Mouse (Mus musculus): Measurements from ENCODE around the gene Palm3. TPM values are rescaled to one million over a fixed set of nuclear protein-coding genes. Genes with fewer than 3 reads are reported as not detected.

Gene Palm3
- polyA plus RNA-seq, 2 experiments: 0.19 TPM; not detected in 1

DNA sequence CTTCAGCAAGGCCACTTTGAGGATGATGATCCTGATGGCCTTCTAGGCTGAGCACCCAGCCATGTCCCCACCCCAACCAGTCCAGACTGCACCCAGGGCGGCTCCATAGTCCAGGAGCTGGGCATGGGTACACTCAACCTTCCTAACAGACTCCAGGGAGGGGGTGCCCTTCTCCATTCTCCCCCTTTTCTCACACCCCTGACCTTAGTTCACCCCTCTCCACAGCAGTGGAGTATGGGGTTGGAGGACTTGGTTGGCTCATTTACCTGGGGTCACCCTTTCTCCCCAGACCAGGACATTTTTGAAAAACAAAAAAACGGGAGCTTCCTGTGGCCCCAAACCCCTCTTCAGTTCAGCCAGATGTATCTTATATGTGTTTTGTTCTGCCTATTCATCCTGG, 21.4 kb upstream of the Palm3 start:
- no peaks in the 10 kb centered on the region for H3K9me3 ChIP-seq (ENCODE audit: control insufficient read depth, low read length)
- H3K9ac ChIP-seq (replicated peaks): peak overlapping the region; percentile 18; the same call in 1 of the 2 replicates
- DNase-seq (ENCODE audit: low read depth in 3 of 3, low spot score in 3 of 3): no peak
- TF ChIP-seq EP300 (IDR thresholded peaks at IDR 0.05; ENCODE audit: low read depth) (no peak), CTCF (IDR thresholded peaks at IDR 0.05; ENCODE audit: low read depth) (no peak)
- no peak overlapping the region for H3K27ac ChIP-seq
- 95% methylated on average over 2 of the region's 2 CpGs for WGBS (ENCODE audit: insufficient replicate concordance)
- H3K27me3 ChIP-seq (ENCODE audit: control insufficient read depth, insufficient read depth, low read length): no peaks in the 10 kb centered on the region
- no peak overlapping the region for H3K4me2 ChIP-seq (ENCODE audit: low read depth)
- H3K36me3 ChIP-seq (replicated peaks; ENCODE audit: control insufficient read depth, insufficient read depth, low read depth): peaks cover 25% of the 10 kb centered on the region
- H3K4me1 ChIP-seq (replicated peaks; ENCODE audit: control insufficient read depth in 2 of 2, insufficient read depth in 2 of 2, low read length in 1 of 2): peaks cover 7% of the 10 kb centered on the region in 2 experiments
- peak overlapping the region in 1 of 2 experiments; percentile 89; a peak in 1 of 4 replicates for H3K4me3 ChIP-seq (ENCODE audit: insufficient read depth in 1 of 2, low read depth in 2 of 2, low read length in 2 of 2)
- ATAC-seq (ENCODE audit: insufficient read depth): no peak

- WGBS (ENCODE audit: insufficient replicate concordance): 85% methylated on average over 60 of the region's 61 CpGs
- Histone ChIP-seq H3K4me3 (ENCODE audit: insufficient read depth in 1 of 2, low read depth in 2 of 2, low read length in 2 of 2) (no peak within 1 kb of the TSS), H3K4me1 (replicated peaks; ENCODE audit: control insufficient read depth in 2 of 2, insufficient read depth in 2 of 2, low read length in 1 of 2) (peaks cover 10 to 11% of the 10 kb centered on the region in 2 experiments), H3K4me2 (ENCODE audit: low read depth) (no peak within 1 kb of the TSS), H3K9me3 (ENCODE audit: control insufficient read depth, low read length) (no peaks in the 10 kb centered on the region), H3K36me3 (replicated peaks; ENCODE audit: control insufficient read depth, insufficient read depth, low read depth) (peaks cover 25% of the 10 kb centered on the region), H3K27me3 (ENCODE audit: control insufficient read depth, insufficient read depth, low read length) (no peaks in the 10 kb centered on the region), H3K27ac (no peak within 1 kb of the TSS), H3K9ac (replicated peaks) (no peak within 1 kb of the TSS)
- DNase-seq (ENCODE audit: low read depth in 3 of 3, low spot score in 3 of 3): no peak
- TF ChIP-seq CTCF (IDR thresholded peaks at IDR 0.05; ENCODE audit: low read depth): no peak
- no peak for TF ChIP-seq EP300 (IDR thresholded peaks at IDR 0.05; ENCODE audit: low read depth)
- no peak for ATAC-seq (ENCODE audit: insufficient read depth)
These were observed 19.8 kb upstream of the Palm3 start, which contains the start of gene 1700067K01Rik for GRCm38 (mm10) chr8:84001281-84002000. Gene 1700067K01Rik (plus strand): TSS chr8:84001502.

GRCm38 (mm10) chr8:84002957-84003611, 18.2 kb upstream of the Palm3 start:
- H3K27ac ChIP-seq: no peak overlapping the region
- ATAC-seq (ENCODE audit: insufficient read depth) (no peak), DNase-seq (ENCODE audit: low read depth in 3 of 3, low spot score in 3 of 3) (no peak)
- TF ChIP-seq EP300 (IDR thresholded peaks at IDR 0.05; ENCODE audit: low read depth): no peak
- TF ChIP-seq CTCF (IDR thresholded peaks at IDR 0.05; ENCODE audit: low read depth): no peak
- no peak overlapping the region for H3K9ac ChIP-seq (replicated peaks)
- H3K4me2 ChIP-seq (ENCODE audit: low read depth): no peak overlapping the region
- no peak overlapping the region for H3K4me3 ChIP-seq (ENCODE audit: insufficient read depth in 1 of 2, low read depth in 2 of 2, low read length in 2 of 2)
- no peaks in the 10 kb centered on the region for H3K27me3 ChIP-seq (ENCODE audit: control insufficient read depth, insufficient read depth, low read length)
- H3K4me1 ChIP-seq (replicated peaks; ENCODE audit: control insufficient read depth in 2 of 2, insufficient read depth in 2 of 2, low read length in 1 of 2): peaks cover 10 to 11% of the 10 kb centered on the region in 2 experiments
- peaks cover 25% of the 10 kb centered on the region for H3K36me3 ChIP-seq (replicated peaks; ENCODE audit: control insufficient read depth, insufficient read depth, low read depth)
- no peaks in the 10 kb centered on the region for H3K9me3 ChIP-seq (ENCODE audit: control insufficient read depth, low read length)
- WGBS (ENCODE audit: insufficient replicate concordance): 67% methylated on average over 12 of the region's 12 CpGs

GRCm38 (mm10) chr8:84003612-84004246, 17.5 kb upstream of the Palm3 start:
- peak overlapping the region; percentile 90 for H3K4me2 ChIP-seq (ENCODE audit: low read depth)
- DNase-seq (ENCODE audit: low read depth in 3 of 3, low spot score in 3 of 3) (no peak), ATAC-seq (ENCODE audit: insufficient read depth) (no peak)
- peaks cover 10 to 11% of the 10 kb centered on the region in 2 experiments for H3K4me1 ChIP-seq (replicated peaks; ENCODE audit: control insufficient read depth in 2 of 2, insufficient read depth in 2 of 2, low read length in 1 of 2)
- peak overlapping the region; percentile 27 for H3K27ac ChIP-seq
- no peaks in the 10 kb centered on the region for H3K9me3 ChIP-seq (ENCODE audit: control insufficient read depth, low read length)
- 70% methylated on average over 6 of the region's 6 CpGs for WGBS (ENCODE audit: insufficient replicate concordance)
- TF ChIP-seq CTCF (IDR thresholded peaks at IDR 0.05; ENCODE audit: low read depth) (no peak), EP300 (IDR thresholded peaks at IDR 0.05; ENCODE audit: low read depth) (no peak)
- peaks cover 25% of the 10 kb centered on the region for H3K36me3 ChIP-seq (replicated peaks; ENCODE audit: control insufficient read depth, insufficient read depth, low read depth)
- H3K27me3 ChIP-seq (ENCODE audit: control insufficient read depth, insufficient read depth, low read length): no peaks in the 10 kb centered on the region
- H3K4me3 ChIP-seq (ENCODE audit: insufficient read depth in 1 of 2, low read depth in 2 of 2, low read length in 2 of 2): no peak overlapping the region; a peak in 1 of 4 replicates
- H3K9ac ChIP-seq (replicated peaks): peak overlapping the region; percentile 45

All from liver, embryonic 14.5 days (tissue).